Mouse (Mus musculus) lung, postnatal 10 days (tissue): ENCODE measurements at regions not wholly inside any gene's neighbourhood (a gene's known extent, or its start where the extent isn't known, plus 50 kb on each side); places are given as distances from the start of the nearest gene placed in this dataset.
"Not testable (repeated sequence)": the region's sequence is repeated elsewhere in the genome, so short reads cannot be mapped to it uniquely, and the experiment has no call there.

Experiments used
- DNase-seq: peaks from one replicate; pipeline ENCODE4 v3.0.0; 2021

DNA sequence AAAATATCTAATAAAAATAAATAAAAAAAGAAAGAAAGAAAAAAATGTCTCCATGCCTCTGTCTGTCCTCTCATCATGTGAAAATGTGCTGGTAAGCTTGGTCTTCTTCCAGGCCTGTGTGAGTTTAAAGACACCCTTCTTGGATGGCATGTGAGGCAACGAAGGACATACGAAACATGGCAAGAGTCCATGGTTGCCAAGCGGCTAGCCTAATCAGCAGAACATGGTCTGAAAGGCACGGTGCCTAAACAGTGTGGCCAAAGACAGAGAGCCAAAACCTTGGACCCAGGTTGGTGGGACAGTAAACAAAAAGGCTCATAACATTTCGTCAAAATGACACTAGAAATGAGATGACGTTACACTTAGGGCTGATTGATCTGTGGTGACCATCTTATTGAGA lies 1344.7 kb upstream of the A1bg start:
- DNase-seq: no peak

GRCm38 (mm10) chr15:62266025-62266424 lies 1343.2 kb upstream of the A1bg start:
- DNase-seq: no peak

- no peak for DNase-seq
Measured at GRCm38 (mm10) chr15:62265484-62265937, 1342.7 kb upstream of the A1bg start.

- DNase-seq: no peak
Measured at GRCm38 (mm10) chr15:62264966-62265365, 1342.2 kb upstream of the A1bg start.

- no peak for DNase-seq
Measured at GRCm38 (mm10) chr15:62264183-62264582, 1341.4 kb upstream of the A1bg start.

GRCm38 (mm10) chr15:62262487-62262886 lies 1339.7 kb upstream of the A1bg start:
- DNase-seq: no peak

- DNase-seq: peak; percentile 57
Measured at GRCm38 (mm10) chr15:62261520-62261919, 1338.7 kb upstream of the A1bg start.

DNA sequence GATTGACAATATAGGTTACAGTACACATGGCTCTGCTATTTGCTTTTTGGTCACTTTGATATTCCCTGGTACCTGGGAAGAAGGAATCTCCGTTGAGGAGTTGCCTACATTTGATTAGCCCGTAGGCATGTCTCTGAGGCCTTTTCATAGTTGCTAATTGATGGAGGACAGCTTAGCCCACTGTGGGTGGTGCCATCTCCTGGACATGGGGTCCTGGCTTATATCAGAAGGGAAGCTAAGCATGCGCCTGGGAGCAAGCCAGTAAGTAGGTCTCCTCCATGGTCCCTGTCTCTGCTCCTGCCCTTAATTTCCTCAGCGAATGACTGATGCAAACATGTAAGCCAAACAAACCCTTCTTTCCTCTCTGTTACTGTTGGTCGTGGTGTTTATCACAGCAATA lies 1335.8 kb upstream of the A1bg start:
- DNase-seq: no peak

DNA sequence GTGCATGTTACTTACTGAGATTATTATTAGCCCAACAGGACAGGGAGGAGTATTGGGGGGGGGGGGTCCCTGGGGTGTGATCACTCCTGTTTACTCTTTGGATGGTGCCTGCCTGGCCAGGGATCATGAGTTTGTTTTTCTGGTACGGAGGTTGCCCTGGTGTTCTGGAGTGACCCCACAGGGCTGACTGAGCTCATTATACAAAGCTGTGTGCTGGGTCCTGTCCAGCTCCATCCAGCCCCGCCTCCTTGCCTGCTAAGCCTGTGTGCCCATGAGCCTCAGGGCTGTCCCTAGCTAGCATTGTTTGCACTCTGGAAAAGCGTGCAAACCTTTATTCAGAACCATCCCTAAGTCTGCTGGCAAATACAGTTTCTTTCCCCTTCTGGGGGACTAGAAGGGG lies 1335.1 kb upstream of the A1bg start:
- DNase-seq: peak; percentile 76

DNA sequence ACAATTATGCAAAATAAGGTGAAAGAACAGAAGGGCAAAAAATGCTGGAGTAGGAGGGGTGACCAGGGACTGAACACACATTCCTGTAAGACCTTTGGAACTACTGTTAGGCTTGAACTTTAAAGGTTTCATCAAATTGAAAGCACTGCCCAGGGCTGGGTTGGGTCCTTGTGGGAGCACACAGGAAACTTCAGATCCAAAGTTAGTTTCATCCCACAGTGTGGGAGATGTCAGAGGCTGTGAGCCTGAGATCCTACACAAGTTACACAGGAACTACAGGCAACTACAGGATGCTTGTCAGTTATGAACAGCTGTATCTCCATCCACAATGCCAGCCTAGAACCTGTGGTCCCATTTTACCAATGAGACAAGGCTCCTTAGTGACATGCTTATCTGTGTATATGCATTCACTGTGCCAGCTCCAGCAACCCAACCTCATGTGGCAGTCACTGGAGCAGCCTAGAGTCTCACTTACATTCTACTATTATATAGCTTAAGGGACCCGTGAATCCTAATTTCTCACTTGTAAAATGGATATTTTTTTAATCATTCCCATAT lies 1334.4 kb upstream of the A1bg start:
- no peak for DNase-seq

- DNase-seq: no peak
Measured at GRCm38 (mm10) chr15:62255571-62255970, 1332.8 kb upstream of the A1bg start.

DNA sequence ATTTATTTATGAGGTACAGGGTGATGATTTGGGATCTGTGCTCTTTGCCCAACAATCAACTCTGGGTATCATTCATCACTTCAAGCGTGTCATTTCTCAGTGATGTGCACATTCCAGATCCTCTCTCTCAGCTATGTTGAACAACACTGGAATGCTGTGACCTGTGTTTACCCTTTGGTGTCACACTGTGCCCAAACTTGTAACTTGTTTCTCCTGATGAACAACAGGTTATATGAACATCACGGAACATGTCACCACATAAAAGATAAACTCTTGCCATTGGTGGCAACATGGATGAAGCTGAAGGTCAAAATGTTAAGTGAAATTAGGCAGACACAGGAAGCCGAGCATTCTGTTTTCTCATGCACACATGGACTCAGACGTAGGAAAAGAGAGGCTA lies 1330.9 kb upstream of the A1bg start:
- no peak for DNase-seq

DNA sequence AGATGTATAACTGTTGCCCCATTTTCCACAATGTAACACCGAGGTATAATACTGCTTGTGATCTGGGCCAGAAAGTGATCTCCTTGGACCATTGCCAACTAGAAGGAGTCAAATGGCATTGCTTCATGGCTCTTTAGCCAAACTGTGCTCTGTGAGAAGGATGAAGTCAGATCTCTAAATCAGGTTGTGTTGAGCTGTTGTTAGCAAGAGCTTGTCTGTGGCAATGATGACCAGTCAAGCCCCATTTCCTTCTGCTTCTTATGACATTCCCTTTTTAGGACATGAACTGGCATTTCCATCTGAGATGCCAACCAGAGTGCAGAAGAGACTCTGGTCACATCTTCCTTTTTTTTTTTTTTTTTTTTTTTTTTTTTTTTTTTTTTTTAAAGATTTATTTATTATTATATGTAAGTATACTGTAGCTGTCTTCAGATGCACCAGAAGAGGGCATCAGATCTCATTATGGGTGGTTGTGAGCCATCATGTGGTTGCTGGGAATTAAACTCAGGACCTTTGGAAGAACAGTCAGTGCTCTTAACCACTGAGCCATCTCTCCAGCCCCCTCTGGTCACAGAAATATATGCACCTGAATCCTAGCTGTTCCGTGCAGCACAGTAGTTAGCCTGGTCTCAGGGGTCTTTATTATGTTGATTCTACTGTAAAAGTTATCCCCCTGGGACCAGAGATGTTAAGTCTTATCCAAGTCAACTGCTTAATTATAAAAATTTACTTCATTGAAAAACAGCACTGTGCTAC lies 1329.4 kb upstream of the A1bg start:
- DNase-seq: not testable (repeated sequence)

DNA sequence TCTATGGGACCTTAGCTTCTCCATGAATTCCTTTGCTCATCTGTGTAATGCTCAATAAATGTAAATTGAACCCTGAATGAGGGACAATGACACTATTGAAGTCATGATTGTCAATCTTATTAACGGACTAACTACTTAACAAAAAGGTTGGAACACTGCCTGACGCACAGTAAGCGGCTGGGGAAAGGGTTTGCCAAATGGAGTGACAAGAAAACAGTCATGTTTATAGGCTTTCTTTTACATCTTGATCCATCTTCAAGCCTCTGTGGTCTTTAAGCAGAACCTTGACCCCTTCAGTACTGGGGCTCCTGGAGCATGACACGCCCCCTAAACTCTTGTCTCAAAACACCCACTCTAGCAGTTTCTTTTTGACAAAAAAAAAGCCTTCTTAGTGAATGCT lies 1326.6 kb upstream of the A1bg start:
- DNase-seq: no peak

GRCm38 (mm10) chr15:62246561-62247079 lies 1323.8 kb upstream of the A1bg start:
- DNase-seq: no peak

- no peak for DNase-seq
Measured at GRCm38 (mm10) chr15:62245237-62245636, 1322.4 kb upstream of the A1bg start.

DNA sequence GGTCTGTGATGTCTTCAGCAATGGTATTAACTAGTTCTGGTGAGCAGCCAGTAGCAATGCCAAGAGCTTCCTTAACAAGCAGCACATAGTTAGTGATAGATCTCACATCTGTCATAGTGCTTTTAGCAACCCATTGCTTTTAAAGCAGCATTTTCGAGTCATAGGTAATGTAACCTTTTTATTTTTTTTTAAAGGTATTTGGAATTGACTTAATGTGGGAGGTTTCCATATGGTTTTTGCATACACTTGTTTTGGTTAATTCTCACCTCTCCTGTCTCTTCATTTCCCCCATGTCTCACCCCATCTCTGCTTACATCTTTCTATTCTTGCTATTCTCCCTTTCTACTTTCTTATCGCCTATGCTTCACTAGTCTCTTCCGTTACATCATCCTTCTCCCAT lies 1322.0 kb upstream of the A1bg start:
- DNase-seq: no peak

DNA sequence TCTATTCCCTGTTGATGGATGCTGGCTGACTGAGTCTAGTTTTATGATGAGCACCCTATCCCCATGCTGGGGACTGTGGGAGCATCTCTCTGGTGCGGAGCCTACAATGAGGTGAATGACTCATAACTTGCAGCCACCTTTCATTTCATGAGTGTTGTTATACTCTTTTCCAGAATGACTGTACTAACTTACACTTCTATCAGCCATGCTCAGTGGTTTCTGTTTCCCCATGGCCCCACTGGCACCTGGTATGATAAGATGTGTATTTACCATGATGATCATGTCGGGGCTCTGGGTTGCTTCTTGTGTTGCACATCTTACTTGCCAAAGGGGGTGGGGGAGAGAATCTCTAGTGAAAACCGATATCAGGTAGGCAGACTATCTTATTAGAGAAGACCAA lies 1317.2 kb upstream of the A1bg start:
- no peak for DNase-seq

DNA sequence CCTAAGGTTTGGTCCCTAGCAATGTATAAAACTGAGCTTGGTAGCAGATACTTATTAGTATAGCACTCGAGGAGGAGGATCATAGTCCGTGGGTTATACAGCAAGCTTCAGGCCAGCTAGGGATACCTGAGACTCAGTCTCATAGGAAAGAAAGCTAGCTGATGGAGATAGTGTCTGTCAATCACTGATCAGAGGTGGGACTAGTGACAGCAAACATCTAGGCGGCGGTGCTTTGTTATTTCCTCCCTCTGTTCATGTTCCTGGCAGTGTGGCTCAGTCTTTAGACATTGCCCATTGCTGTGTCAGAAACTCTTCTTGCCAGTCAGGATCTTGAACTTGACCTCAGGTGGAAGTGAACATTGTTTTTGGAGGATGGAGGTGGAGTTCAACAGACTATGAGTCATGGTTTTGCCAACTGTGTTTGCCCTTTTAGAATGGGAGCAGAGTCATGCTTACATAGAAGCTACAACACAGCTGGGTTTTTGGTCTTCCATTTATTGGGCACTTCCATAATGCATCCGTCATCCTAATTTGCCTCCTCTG lies 1315.8 kb upstream of the A1bg start:
- no peak for DNase-seq

DNA sequence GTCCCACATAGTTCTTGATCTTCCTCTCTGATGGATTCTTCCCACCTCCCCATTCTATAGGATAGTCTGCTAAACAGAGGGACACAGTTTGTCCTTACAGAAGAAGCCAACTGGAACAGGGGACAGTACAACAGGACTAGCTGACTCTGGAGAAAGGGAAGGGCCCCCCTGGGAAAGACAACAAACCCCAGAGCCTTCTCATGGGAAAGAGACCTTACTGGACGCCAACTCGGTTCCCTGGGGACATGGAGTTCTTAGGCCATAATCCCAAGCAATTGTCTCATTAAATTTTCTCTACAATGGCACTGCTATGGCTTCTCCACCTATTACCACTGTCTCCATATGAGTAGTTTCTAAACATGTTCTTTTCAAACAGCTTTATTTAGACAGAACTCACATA lies 1313.2 kb upstream of the A1bg start:
- no peak for DNase-seq

GRCm38 (mm10) chr15:62234182-62234760 lies 1311.5 kb upstream of the A1bg start:
- no peak for DNase-seq

DNA sequence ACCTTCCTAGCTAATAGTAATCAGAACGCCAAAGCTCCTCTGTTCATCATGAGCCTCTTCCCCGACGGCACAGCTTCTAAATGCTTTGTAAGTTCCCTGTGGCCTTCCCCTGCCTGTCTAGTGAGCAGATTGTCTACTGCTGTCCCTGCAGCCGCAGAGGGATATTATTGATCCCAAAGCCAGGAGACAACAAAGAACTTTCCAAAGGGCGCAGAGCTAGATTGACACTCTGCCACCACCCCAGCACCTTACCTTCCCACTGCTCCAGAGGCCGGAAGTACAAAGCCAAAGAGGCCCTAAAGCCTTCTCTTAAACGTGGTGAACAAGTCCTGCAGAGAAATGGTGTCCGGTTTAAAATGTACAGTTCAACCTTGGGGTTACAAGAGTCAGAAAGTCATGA lies 1310.3 kb upstream of the A1bg start:
- DNase-seq: no peak

- no peak for DNase-seq
Measured at GRCm38 (mm10) chr15:62231709-62232108, 1308.9 kb upstream of the A1bg start.

GRCm38 (mm10) chr15:62230773-62231172 lies 1308.0 kb upstream of the A1bg start:
- no peak for DNase-seq
